Mouse (Mus musculus) stomach, embryonic 14.5 days (tissue): ENCODE results near the gene Ccdc85c. TPM values are rescaled to one million over a fixed set of nuclear protein-coding genes. Genes with fewer than 3 reads are reported as not detected.
A peak's percentile ranks its signal among the peaks of the same experiment; 100 is the strongest.

Experiments used
- ATAC-seq: fragments of 200-750 bp; cut with Nextera tagmentation; 2 replicates; pipeline ENCODE4 v1.8.0; 2017; ENCODE audit warnings: low read depth, moderate TSS enrichment; ENCODE audit not compliant: insufficient number of reproducible peaks, insufficient read depth, low FRiP score
- H3K27ac ChIP-seq: fragments of 300-500 bp; sonication (generic); 2 replicates; pipeline ENCODE4 v1.5.1; 2014; ENCODE audit warnings: mild to moderate bottlenecking, low read length, moderate library complexity, mixed read lengths
- H3K27me3 ChIP-seq: fragments of 300-500 bp; sonication (generic); 2 replicates; pipeline ENCODE4 v1.6.1; 2014; ENCODE audit warnings: low read length, control low read depth, mixed read lengths; ENCODE audit not compliant: control insufficient read depth, insufficient read depth
- H3K36me3 ChIP-seq: fragments of 300-500 bp; sonication (generic); 2 replicates; pipeline ENCODE4 v1.6.1; 2014; ENCODE audit warnings: mild to moderate bottlenecking, control low read depth, low read length, moderate library complexity, mixed read lengths; ENCODE audit not compliant: control insufficient read depth, insufficient read depth
- H3K4me1 ChIP-seq: fragments of 300-500 bp; sonication (generic); 2 replicates; pipeline ENCODE4 v1.6.1; 2014; ENCODE audit warnings: low read length, control low read depth, mixed read lengths; ENCODE audit not compliant: control insufficient read depth, insufficient read depth
- H3K4me2 ChIP-seq: fragments of 300-500 bp; sonication (generic); replicated peaks from 2 replicates; pipeline ENCODE4 v1.6.1; 2014; ENCODE audit warnings: low read depth, low read length, control low read depth
- H3K4me3 ChIP-seq: fragments of 300-500 bp; sonication (generic); 2 replicates; pipeline ENCODE4 v1.5.1; 2014; ENCODE audit warnings: low read depth, low read length, control low read depth
- H3K9ac ChIP-seq: fragments of 300-500 bp; sonication (generic); replicated peaks from 2 replicates; pipeline ENCODE4 v1.6.1; 2014; ENCODE audit warnings: low read depth, mild to moderate bottlenecking, control low read depth, low read length, moderate library complexity, mixed read lengths
- H3K9me3 ChIP-seq: fragments of 300-500 bp; sonication (generic); 2 replicates; pipeline ENCODE4 v1.6.1; 2016; ENCODE audit warnings: low read depth, low read length, control low read depth; ENCODE audit not compliant: control insufficient read depth
- WGBS: fragments of 180-500 bp; shearing (Covaris S2); extraction: QIAGEN DNeasy Blood & Tissue Kit; methylation state at CpG from one replicate; pipeline ENCODE4 v1.1.7; 2014; 5-methylcytosine and 5-hydroxymethylcytosine counted together
- polyA plus RNA-seq: library from polyadenylated mRNA; unstranded; fragments of >200 nt; fragmentation: Nextera tagmentation; extraction: Ambion mirVana; gene quantifications from 2 replicates; pipeline ENCODE4 v1.2.1, GENCODE M21; 2014

The Ccdc85c gene
- polyA plus RNA-seq, 1 experiment from 2014 or later: 10.2 TPM

- Histone ChIP-seq H3K9ac (peak within 1 kb of the TSS; percentile 94), H3K4me1 (peaks cover 23% of the 10 kb centered on the region), H3K9me3 (no peaks in the 10 kb centered on the region), H3K36me3 (peaks cover 6% of the 10 kb centered on the region; the same call in 1 of the 2 replicates), H3K4me3 (peak within 1 kb of the TSS; percentile 95), H3K27me3 (no peaks in the 10 kb centered on the region), H3K27ac (peak within 1 kb of the TSS; percentile 91), H3K4me2 (peak within 1 kb of the TSS; percentile 78)
- under 1% methylated on average over 81 of the region's 82 CpGs for WGBS
- peak; percentile 98 for ATAC-seq
Observed at GRCm38 (mm10) chr12:108179321-108180266, 95.6 kb downstream of the Ccdc85c start, which contains the start of gene Ccnk. Gene Ccnk (plus strand): TSS chr12:108179579.

DNA sequence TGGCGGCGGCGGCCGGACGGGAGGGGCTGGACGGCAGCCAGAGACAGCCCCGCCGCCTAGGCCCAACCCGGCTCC lies 96.1 kb downstream of the Ccdc85c start, which contains the start of gene Setd3:
Gene Setd3, minus strand, starts transcription at position 69 of the 75 bp plus-strand sequence.
- H3K4me2 ChIP-seq: peak within 1 kb of the TSS; percentile 78
- WGBS: 0% methylated on average over 9 of the region's 9 CpGs
- ATAC-seq: no peak
- H3K27me3 ChIP-seq: no peaks in the 10 kb centered on the region
- H3K4me1 ChIP-seq: peaks cover 23% of the 10 kb centered on the region
- H3K27ac ChIP-seq: peak within 1 kb of the TSS; percentile 91
- H3K4me3 ChIP-seq: peak within 1 kb of the TSS; percentile 95
- H3K9me3 ChIP-seq: no peaks in the 10 kb centered on the region
- peaks cover 5% of the 10 kb centered on the region; the same call in 1 of the 2 replicates for H3K36me3 ChIP-seq
- H3K9ac ChIP-seq: peak within 1 kb of the TSS; percentile 94

GRCm38 (mm10) chr12:108178331-108179245 lies 96.6 kb downstream of the Ccdc85c start:
- Histone ChIP-seq H3K4me2 (peak overlapping the region; percentile 78), H3K27ac (peak overlapping the region; percentile 91), H3K4me3 (peak overlapping the region; percentile 95), H3K9me3 (no peaks in the 10 kb centered on the region), H3K27me3 (no peaks in the 10 kb centered on the region), H3K4me1 (peaks cover 23% of the 10 kb centered on the region), H3K9ac (peak overlapping the region; percentile 94), H3K36me3 (no peaks in the 10 kb centered on the region; the same call in 1 of the 2 replicates)
- under 1% methylated on average over 95 of the region's 103 CpGs for WGBS
- peak; percentile 51 for ATAC-seq

DNA sequence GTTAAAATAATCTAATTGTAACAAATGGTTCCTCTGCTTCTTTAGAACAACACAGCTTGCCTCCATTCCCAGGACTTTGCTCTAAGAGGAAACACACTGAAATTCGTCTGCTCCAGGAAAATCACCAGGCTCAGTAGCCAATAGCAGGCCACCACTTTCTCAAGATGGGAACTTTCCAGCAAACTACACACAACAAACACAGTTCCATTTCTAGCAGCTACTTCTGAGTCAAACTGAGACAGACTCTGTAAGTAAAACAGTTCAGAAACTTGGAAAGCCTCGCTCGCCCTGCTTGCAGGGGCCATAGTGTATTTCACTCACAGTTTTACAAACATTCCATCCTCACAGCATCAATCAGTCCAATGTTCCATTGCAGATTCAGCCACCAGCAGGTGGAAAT lies 98.9 kb downstream of the Ccdc85c start:
- Histone ChIP-seq H3K9me3 (no peaks in the 10 kb centered on the region), H3K4me1 (peaks cover 28% of the 10 kb centered on the region), H3K9ac (no peak overlapping the region), H3K4me3 (no peak overlapping the region), H3K27me3 (no peaks in the 10 kb centered on the region), H3K36me3 (no peaks in the 10 kb centered on the region), H3K27ac (no peak overlapping the region), H3K4me2 (no peak overlapping the region)
- no peak for ATAC-seq
- 68% methylated on average over 3 of the region's 3 CpGs for WGBS

GRCm38 (mm10) chr12:108174606-108175505 lies 100.4 kb downstream of the Ccdc85c start:
- Histone ChIP-seq H3K36me3 (no peaks in the 10 kb centered on the region), H3K4me3 (no peak overlapping the region), H3K9me3 (no peaks in the 10 kb centered on the region), H3K27ac (no peak overlapping the region), H3K9ac (no peak overlapping the region), H3K27me3 (no peaks in the 10 kb centered on the region), H3K4me2 (no peak overlapping the region), H3K4me1 (peaks cover 26% of the 10 kb centered on the region)
- 55% methylated on average over 8 of the region's 8 CpGs for WGBS
- no peak for ATAC-seq

DNA sequence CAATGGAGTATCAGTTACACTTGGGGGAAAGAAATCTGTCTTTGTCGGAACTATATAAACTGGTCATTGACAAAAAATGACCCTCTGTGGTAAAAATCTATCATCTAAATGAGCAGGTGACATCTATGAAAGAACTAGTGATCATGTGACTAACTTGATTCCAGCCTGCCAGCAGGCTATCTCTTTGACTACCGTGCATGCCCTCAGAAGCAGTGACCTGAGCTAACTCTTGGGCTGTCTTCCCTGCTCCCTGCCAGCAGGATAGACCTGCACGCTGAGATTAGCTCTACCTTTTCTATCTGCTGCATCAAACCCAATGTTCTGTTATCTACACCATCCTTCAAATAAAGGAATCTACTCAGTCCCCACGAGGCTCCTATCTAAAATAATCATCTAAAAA lies 102.6 kb downstream of the Ccdc85c start:
- Histone ChIP-seq H3K36me3 (no peaks in the 10 kb centered on the region), H3K9ac (no peak overlapping the region), H3K27ac (no peak overlapping the region), H3K27me3 (no peaks in the 10 kb centered on the region), H3K4me3 (no peak overlapping the region), H3K4me1 (peaks cover 21% of the 10 kb centered on the region), H3K4me2 (no peak overlapping the region), H3K9me3 (no peaks in the 10 kb centered on the region)
- 52% methylated on average over 4 of the region's 4 CpGs for WGBS
- no peak for ATAC-seq

DNA sequence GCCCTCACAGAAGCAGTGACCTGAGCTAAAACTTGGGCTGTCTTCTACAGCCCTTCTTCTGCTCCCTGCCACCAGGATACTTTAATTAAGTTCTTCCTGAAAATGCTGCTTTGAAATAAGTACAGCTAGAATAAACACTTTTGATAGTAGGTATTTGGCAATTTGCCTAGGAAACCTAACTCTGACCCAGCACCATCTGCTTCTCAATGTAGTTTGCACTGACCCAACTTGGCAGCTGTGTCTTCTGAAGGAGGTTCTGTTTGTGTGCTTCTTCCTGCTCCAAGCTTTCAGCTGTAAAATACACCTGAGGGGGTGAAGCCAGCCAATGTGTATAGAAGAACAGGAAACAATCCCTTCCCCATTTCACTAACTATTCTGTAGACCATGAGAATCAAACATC lies 103.9 kb downstream of the Ccdc85c start:
- ATAC-seq: no peak
- Histone ChIP-seq H3K9ac (no peak overlapping the region), H3K27me3 (no peaks in the 10 kb centered on the region), H3K4me1 (peaks cover 11% of the 10 kb centered on the region), H3K27ac (no peak overlapping the region), H3K9me3 (no peaks in the 10 kb centered on the region), H3K4me3 (no peak overlapping the region), H3K4me2 (no peak overlapping the region), H3K36me3 (no peaks in the 10 kb centered on the region)

GRCm38 (mm10) chr12:108170467-108170866 lies 104.8 kb downstream of the Ccdc85c start:
- H3K4me1 ChIP-seq: peaks cover 11% of the 10 kb centered on the region; the same call in 1 of the 2 replicates
- H3K27ac ChIP-seq: no peak overlapping the region
- no peak overlapping the region for H3K9ac ChIP-seq
- no peak overlapping the region for H3K4me3 ChIP-seq
- H3K9me3 ChIP-seq: no peaks in the 10 kb centered on the region
- no peaks in the 10 kb centered on the region for H3K27me3 ChIP-seq
- H3K36me3 ChIP-seq: no peaks in the 10 kb centered on the region
- ATAC-seq: no peak
- 89% methylated on average over 3 of the region's 3 CpGs for WGBS
- H3K4me2 ChIP-seq: no peak overlapping the region
